Mouse (Mus musculus): ENCODE data around the gene Gm9045. TPM values are rescaled to one million over a fixed set of nuclear protein-coding genes. Genes with fewer than 3 reads are reported as not detected.

The Gm9045 gene
- total and polyA plus RNA-seq, 3 experiments, result 0.07 to 0.31 TPM; not detected in 1

GRCm38 (mm10) chr10:118294938-118295337 is 42.7 kb downstream of the Gm9045 start, which contains the start of gene Iltifb:
Gene Iltifb (minus strand): TSS chr10:118295038.
- Histone ChIP-seq H3K27me3 (ENCODE audit: control insufficient read depth in 1 of 2, insufficient read depth in 2 of 2, low read length in 2 of 2) (no peaks in the 10 kb centered on the region), H3K27ac (ENCODE audit: control insufficient read depth, low read depth, low read length) (no peak within 1 kb of the TSS), H3K9ac (ENCODE audit: control insufficient read depth, low read depth, low read length, poor library complexity, severe bottlenecking) (no peak within 1 kb of the TSS), H3K79me2 (ENCODE audit: control insufficient read depth, insufficient read depth, low read length, poor library complexity) (no peaks in the 10 kb centered on the region), H3K36me3 (ENCODE audit: control insufficient read depth in 1 of 2, insufficient read depth in 2 of 2, low read length in 2 of 2) (no peaks in the 10 kb centered on the region), H3K4me1 (ENCODE audit: control insufficient read depth in 1 of 2, insufficient read depth in 2 of 2, low read length in 2 of 2) (no peaks in the 10 kb centered on the region), H3K4me3 (ENCODE audit: control insufficient read depth in 1 of 2, insufficient read depth in 1 of 2, low read depth in 2 of 2, low read length in 2 of 2) (no peak within 1 kb of the TSS), H3K9me3 (replicated peaks; ENCODE audit: insufficient read depth, low read length) (no peaks in the 10 kb centered on the region)
- TF ChIP-seq HCFC1 (IDR thresholded peaks at IDR 0.05; ENCODE audit: low read depth, low read length) (no peak), ETS1 (IDR thresholded peaks at IDR 0.05; ENCODE audit: low read depth, low read length) (no peak), GATA1 (IDR thresholded peaks at IDR 0.05; ENCODE audit: low read depth, low read length) (no peak), E2F4 (IDR thresholded peaks at IDR 0.05; ENCODE audit: borderline replicate concordance, low read depth, low read length) (no peak), POLR2AphosphoS2 (IDR thresholded peaks at IDR 0.05; ENCODE audit: low read length) (no peak), SIN3A (IDR thresholded peaks at IDR 0.05; ENCODE audit: low read length) (no peak), USF1 (IDR thresholded peaks at IDR 0.05; ENCODE audit: low read depth, low read length) (no peak), JUND (IDR thresholded peaks at IDR 0.05; ENCODE audit: low read depth, low read length) (no peak), POLR2A (IDR thresholded peaks at IDR 0.05; ENCODE audit: control insufficient read depth in 1 of 2, insufficient read depth in 1 of 2, low read depth in 1 of 2, low read length in 2 of 2, poor library complexity in 1 of 2) (no peak), KAT2A (conservative IDR thresholded peaks at IDR 0.05; ENCODE audit: low read depth, low read length) (no peak), UBTF (IDR thresholded peaks at IDR 0.05; ENCODE audit: borderline replicate concordance, insufficient read depth, low read depth, low read length) (no peak), SMC3 (IDR thresholded peaks at IDR 0.05; ENCODE audit: low read depth, low read length) (no peak), RAD21 (IDR thresholded peaks at IDR 0.05; ENCODE audit: low read depth, low read length) (no peak), MAX (IDR thresholded peaks at IDR 0.05; ENCODE audit: low read length) (no peak), POLR2AphosphoS5 (IDR thresholded peaks at IDR 0.05; ENCODE audit: borderline replicate concordance, low read depth, low read length) (no peak)
- no peak for DNase-seq (ENCODE audit: low read depth, low spot score)

Other genes starting within 250 kb of the Gm9045 start
- gene Mdm1, start 196.0 kb downstream of the Gm9045 start, total RNA-seq (2012; rRNA removed), result 27.9 and 28.0 TPM in 2 replicates
- 10 to 100 TPM in 1 of 2 experiments, not detected in 1; 44.5 TPM for gene Mdm1, start 196.0 kb downstream of the Gm9045 start, polyA plus RNA-seq (2012; ENCODE audit: insufficient read depth in 1 of 2, insufficient read length in 2 of 2, low read depth in 1 of 2, low replicate concordance in 2 of 2, missing spikeins in 1 of 2)
- not detected in 2 replicates for gene Il22, start 132.9 kb downstream of the Gm9045 start, total RNA-seq (2012; rRNA removed)
- not detected for gene Il22, start 132.9 kb downstream of the Gm9045 start, polyA plus RNA-seq (2012; ENCODE audit: insufficient read depth in 1 of 2, insufficient read length in 2 of 2, low read depth in 1 of 2, low replicate concordance in 2 of 2, missing spikeins in 1 of 2)
- 0.12 TPM in 1 of 2 replicates, not detected in the other for gene Gm32717, start 97.1 kb downstream of the Gm9045 start, total RNA-seq (2012; rRNA removed)
- under 1 TPM in 1 of 2 experiments, not detected in 1; 0.04 TPM for gene Gm32717, start 97.1 kb downstream of the Gm9045 start, polyA plus RNA-seq (2012; ENCODE audit: insufficient read depth in 1 of 2, insufficient read length in 2 of 2, low read depth in 1 of 2, low replicate concordance in 2 of 2, missing spikeins in 1 of 2)
- gene Gm32802, start 79.1 kb downstream of the Gm9045 start, total RNA-seq (2012; rRNA removed), result 0.12 TPM in 1 of 2 replicates, not detected in the other
- gene Gm32802, start 79.1 kb downstream of the Gm9045 start, polyA plus RNA-seq (2012; ENCODE audit: insufficient read depth in 1 of 2, insufficient read length in 2 of 2, low read depth in 1 of 2, low replicate concordance in 2 of 2, missing spikeins in 1 of 2), result under 1 TPM in 1 of 2 experiments, not detected in 1; 0.04 TPM
- not detected in 2 replicates for gene Iltifb, start 42.8 kb downstream of the Gm9045 start, total RNA-seq (2012; rRNA removed)
- gene Iltifb, start 42.8 kb downstream of the Gm9045 start, polyA plus RNA-seq (2012; ENCODE audit: insufficient read depth in 1 of 2, insufficient read length in 2 of 2, low read depth in 1 of 2, low replicate concordance in 2 of 2, missing spikeins in 1 of 2), result not detected
- not detected in 2 replicates for gene Gm9040, start 10.9 kb downstream of the Gm9045 start, total RNA-seq (2012; rRNA removed)
- gene Gm9040, start 10.9 kb downstream of the Gm9045 start, polyA plus RNA-seq (2012; ENCODE audit: insufficient read depth in 1 of 2, insufficient read length in 2 of 2, low read depth in 1 of 2, low replicate concordance in 2 of 2, missing spikeins in 1 of 2), result not detected
- not detected in 2 replicates for gene Gm9044, start 5.4 kb downstream of the Gm9045 start, total RNA-seq (2012; rRNA removed)
- not detected for gene Gm9044, start 5.4 kb downstream of the Gm9045 start, polyA plus RNA-seq (2012; ENCODE audit: insufficient read depth in 1 of 2, insufficient read length in 2 of 2, low read depth in 1 of 2, low replicate concordance in 2 of 2, missing spikeins in 1 of 2)
- gene Gm9046, start 5.4 kb upstream of the Gm9045 start, total RNA-seq (2012; rRNA removed), result not detected in 2 replicates
- gene Gm9046, start 5.4 kb upstream of the Gm9045 start, polyA plus RNA-seq (2012; ENCODE audit: insufficient read depth in 1 of 2, insufficient read length in 2 of 2, low read depth in 1 of 2, low replicate concordance in 2 of 2, missing spikeins in 1 of 2), result not detected
- not detected in 2 replicates for gene Gm9048, start 10.8 kb upstream of the Gm9045 start, total RNA-seq (2012; rRNA removed)
- not detected for gene Gm9048, start 10.8 kb upstream of the Gm9045 start, polyA plus RNA-seq (2012; ENCODE audit: insufficient read depth in 1 of 2, insufficient read length in 2 of 2, low read depth in 1 of 2, low replicate concordance in 2 of 2, missing spikeins in 1 of 2)
- gene Gm9049, start 16.3 kb upstream of the Gm9045 start, total RNA-seq (2012; rRNA removed), result 0.29 and 0.31 TPM in 2 replicates
- gene Gm9049, start 16.3 kb upstream of the Gm9045 start, polyA plus RNA-seq (2012; ENCODE audit: insufficient read depth in 1 of 2, insufficient read length in 2 of 2, low read depth in 1 of 2, low replicate concordance in 2 of 2, missing spikeins in 1 of 2), result under 1 TPM in 1 of 2 experiments, not detected in 1; 0.07 TPM
- gene Ifng, start 103.2 kb upstream of the Gm9045 start, total RNA-seq (2012; rRNA removed), result not detected in 2 replicates
- not detected for gene Ifng, start 103.2 kb upstream of the Gm9045 start, polyA plus RNA-seq (2012; ENCODE audit: insufficient read depth in 1 of 2, insufficient read length in 2 of 2, low read depth in 1 of 2, low replicate concordance in 2 of 2, missing spikeins in 1 of 2)

Data from MEL (cell line).